Mouse (Mus musculus) frontal cortex, adult 2 months (tissue): Measurements from ENCODE around the gene Fgfrl1. TPM values are rescaled to one million over a fixed set of nuclear protein-coding genes. Genes with fewer than 3 reads are reported as not detected.
A peak's percentile ranks its signal among the peaks of the same experiment; 100 is the strongest.

Experiments used
- DNase-seq, 2 experiments: peaks; one replicate each; pipeline ENCODE4 v3.0.0; 2022; ENCODE audit warnings: low spot score in 1 of 2; ENCODE audit errors: extremely low spot score in 1 of 2
- polyA plus RNA-seq: library from polyadenylated mRNA; depleted of rRNA; stranded (reverse); fragments of >200 nt; gene quantifications from 2 replicates; pipeline ENCODE4 v1.2.3, GENCODE M21; 2012

The Fgfrl1 gene
- polyA plus RNA-seq, 1 experiment = 38.9 TPM

DNA sequence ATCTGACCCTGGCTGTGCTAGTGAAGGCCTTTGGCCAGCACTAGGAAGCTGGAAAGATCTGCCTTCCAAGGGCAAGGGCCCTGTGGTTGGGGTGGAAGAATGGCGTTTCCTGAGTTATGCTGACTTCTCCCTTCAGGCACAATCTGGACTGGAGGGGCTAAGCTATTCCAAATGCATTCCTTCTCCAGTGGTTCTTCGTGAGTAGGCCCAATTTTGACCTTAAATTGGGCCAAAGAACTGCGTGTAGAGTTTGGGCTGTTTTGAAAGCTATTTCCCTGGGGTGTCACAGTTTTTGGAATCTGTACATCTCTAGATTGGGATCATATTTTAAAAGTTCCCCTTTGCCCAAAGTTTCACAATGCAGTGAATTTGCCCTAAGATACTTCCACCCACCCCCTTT lies 4.4 kb downstream of the Fgfrl1 start:
- DNase-seq = no peak

DNA sequence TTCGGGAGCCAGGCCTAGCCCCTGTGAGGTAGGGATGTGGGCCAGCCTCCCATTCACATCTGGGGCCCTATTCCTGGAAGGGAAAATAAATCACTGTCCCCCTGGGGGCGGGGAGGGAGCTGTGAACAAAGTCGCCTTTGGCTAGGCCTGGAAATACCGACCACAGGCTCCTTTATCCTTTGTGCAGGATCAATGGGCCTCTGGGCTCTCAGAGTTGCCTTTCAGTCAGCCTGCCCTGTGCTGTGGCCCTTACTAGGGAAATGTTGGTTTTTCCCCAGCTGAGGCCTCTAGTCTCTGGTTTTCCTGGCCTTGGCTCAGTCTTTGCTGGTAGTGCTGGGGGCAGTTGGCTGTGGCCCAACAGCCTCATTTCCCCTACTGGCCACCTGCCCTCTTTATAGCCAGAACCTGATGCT lies 5.2 kb downstream of the Fgfrl1 start:
- DNase-seq = peak; percentile 63 to 71

DNA sequence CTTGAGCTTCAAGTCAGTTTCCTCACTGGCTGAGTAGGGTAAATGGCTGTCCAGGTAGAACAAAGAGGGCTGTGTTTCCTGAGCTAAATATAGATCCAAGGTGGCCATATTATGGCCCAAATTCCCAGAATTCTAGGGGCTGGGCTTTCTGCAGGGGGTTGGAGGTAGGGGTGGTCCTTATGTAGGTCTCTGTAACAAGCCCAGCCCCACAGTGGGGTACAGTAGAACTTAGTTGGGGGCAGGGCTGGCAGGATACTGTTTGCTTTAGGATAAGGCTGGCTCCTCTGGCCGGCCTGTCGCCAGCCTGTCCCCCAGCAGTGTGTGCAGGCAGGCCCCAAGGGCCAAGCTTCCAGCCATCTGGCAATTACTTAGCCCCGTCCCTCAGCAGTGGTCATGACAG lies 8.2 kb downstream of the Fgfrl1 start:
- no peak for DNase-seq

DNA sequence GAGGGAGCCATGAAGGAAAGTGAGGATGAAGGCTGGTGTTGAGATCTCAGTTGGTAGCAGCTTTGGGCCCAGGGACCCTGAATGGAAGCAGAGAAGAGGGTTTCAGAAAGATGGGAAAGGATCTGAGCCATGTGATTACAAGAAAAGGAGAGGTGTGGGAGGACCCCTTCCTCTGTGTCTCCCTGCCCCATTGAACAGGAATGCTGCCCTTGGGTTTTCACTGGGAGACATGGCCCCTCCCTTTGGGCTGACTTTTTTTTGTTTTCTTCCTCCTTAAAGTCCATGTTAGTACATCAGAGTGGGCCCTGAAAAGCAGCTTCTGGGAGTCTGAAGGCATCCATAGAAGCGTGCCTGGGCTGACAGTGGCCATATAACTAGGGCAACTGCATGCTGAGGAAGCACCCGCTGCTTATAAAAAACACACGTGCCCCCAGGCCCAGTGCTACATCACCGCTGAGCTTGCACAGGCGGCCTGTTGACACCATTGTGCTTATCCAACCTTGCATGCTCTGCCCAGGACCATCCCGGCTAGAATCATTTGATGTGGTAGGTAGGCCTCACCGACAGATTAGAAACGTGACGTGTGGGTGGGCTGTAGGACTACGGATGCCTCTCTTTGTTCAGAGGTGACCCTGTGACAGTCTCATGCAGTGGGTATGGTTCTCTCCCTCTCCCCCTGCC lies 9.3 kb downstream of the Fgfrl1 start:
- no peak for DNase-seq

DNA sequence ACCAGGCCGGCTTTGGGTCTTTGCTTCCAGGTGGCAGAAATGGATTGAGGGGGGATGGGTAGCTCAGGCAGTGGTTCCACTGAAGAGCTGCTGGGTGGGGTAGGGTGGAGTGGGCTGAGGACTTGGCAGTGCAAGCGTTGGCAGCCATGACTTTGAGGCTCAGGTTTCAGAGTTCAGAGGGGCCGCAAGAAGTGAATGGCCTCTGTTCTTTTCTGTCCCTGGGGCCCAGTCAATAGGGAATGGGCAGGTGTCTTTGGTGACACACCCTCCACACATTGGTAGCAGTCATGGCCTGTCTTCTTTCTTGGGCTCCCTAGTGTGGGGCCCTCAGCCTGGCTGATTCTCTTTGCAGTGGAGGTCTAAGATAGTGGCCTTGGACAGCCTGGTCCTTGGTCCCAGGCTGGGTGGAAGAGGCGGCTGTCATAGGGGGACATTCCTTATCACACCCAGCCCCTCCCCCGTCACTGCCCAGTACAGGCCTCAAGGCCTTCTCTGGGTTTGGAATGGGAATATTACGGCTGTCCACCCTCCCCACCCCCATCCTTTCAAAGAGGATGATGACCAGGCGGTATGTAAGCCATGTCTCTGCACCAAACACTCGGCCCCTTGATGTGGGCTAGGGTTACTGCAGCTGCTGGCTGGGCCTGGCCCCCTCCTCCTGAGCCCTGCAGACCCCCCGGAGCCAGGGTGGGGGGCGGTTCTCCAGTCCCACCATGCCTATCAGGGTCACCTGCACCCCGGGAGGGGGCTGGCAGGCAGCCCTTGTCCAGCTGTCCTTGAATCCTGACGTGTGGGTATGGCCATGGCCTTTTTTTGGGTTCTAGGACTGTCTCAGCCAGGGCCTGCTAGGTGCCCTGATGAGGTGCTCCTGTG lies 11.8 kb downstream of the Fgfrl1 start:
- no peak for DNase-seq

DNA sequence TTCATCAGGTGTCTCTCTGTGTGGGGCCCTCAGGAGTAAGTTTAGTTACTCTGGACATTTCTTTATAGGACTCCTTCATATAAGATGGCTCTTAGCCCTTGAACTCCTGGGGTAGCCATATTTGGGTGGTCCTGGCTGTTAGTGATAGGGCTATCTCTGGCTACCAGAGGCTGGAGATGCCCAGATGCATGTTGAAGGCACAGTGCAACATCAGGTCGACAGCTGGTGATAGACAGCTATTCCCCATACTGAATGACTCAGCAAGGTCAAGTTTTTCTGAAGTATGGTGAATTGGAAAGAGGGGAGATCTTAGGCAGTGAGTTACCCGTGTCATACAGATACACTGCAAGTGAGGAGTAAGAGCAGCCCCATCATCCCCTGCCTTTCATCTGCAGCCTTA lies 15.6 kb downstream of the Fgfrl1 start:
- DNase-seq = no peak

DNA sequence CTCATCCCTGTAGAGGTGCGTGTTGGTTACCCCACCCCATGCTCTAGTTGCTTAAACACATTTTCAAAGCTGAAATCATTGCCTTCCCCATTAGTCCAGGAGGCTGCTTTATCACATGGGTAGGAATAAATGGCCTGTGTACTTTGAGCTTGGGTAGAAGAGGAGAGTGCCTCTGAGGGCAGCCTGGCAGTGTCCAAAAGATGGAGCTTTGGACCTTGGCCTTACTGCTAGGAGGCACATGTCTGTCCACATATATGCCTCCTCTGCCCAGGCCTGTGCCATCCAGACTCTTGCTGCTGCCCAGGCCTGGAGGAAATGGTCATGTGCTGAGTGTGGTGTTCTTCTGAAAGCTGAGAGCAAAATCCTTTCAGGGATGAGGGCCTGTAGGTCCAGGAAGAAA lies 16.2 kb downstream of the Fgfrl1 start:
- no peak for DNase-seq

DNA sequence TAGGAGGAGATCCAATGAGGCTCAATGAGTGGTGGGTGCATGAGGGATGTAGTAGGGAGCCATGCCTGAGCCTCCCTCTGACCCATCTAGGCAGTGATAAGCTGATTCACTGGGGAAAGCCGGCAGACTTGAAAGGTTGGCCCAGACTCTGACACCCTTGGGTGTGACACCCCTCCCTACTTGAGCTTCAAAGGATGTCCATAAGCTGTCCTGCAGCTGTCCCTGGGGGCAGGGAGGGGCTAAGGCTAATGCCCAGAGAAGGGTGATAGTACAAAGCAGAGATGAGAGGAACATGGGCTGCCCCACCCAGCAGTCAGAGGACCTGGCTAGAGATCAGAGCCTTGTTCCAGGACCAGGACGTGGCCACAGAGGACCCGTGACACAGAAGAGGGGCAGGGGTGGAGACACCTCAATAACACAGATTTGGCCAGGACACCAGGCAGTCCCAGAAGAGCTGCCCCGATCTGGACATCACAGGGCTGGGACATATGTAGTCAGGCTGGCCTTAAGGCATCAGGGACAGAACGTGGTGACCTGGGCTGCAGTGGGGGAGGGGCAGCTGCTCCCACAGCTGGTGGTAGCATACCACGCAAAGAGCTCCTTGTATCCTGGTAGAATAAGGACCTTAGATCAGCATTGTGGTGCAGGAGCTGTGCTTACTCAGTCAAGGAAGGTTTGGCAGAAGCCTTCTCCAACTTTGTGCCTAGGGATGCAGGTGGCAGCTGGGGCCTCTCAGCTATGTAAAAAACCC lies 17.0 kb downstream of the Fgfrl1 start:
- DNase-seq = no peak

DNA sequence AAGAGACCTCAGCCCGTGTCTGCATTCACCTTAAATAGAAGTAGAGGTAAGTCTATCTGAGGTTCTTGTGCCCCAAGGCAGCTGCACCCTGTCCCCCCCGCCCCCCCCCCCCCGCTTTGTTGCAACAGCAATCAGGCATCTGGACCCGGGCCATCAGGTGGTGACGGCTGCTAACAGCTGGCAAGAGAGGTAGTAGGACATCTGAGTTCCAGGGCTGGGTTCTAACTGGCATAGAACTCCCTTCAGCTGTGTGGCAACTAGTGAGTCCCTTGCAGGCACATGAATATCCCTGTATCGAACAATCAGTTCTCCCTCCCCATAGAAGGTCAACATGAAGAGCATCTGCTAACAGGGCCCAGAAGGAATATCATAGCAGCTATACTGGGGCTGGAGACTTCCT lies 19.8 kb downstream of the Fgfrl1 start:
- no peak for DNase-seq

DNA sequence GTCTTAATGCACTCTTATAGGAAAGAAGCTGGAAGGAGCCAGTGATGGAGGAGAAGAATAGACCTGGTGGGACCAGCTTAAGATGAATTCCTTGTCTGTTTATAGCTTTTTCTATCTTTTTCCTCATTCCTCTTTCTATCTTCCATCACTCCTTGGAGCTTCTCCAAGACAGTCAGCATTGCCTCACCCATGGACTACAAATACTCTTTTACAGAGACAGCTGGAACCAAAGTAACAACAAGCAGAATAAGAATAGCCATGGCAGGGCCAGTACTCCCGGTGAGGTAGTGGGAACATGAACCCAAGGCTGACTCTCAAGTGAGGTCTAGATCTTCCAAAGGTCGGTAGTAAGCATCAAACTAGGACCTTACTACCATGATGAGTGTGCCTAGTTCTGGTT lies 20.9 kb downstream of the Fgfrl1 start:
- no peak for DNase-seq

DNA sequence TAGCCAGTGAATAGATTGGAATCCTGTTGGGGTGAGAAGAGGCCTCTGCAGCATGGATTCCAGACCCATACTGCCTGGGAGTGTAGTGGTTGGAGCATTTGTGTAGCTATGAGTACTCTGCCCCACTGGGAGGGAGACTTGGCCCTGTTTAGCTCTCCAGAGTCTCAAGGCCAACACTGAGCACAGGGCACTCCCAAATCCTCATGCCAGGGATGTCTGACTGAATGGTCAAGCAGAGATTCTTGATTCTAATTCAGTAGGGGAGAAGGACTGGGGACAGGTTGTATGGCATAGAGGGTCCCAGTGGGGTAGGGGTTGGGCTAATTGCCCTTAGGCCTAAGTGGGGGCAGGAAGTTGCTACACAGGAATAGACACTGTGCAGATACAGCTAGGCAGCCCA lies 21.5 kb downstream of the Fgfrl1 start:
- DNase-seq = no peak

DNA sequence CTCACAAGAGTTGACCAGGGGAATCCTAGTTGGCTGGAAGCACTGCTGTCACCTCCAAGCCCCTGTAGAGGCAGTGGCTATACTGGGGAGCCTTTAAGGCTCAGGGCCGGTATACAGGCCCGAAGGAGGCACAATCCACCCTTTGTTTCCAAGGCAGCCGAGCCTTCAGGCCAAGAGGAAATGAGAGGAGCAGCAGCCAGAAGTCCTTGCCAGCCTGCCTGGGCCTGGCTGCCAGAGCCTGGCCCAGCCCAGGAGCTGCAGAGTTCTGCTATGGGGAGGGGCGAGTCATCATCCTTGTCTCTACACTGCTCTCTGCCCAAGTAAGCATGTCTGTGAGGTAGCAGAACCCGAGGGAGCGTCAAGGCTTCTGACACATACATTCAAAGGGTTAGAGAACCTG lies 22.0 kb downstream of the Fgfrl1 start:
- DNase-seq = peak in 1 of 2 experiments; percentile 36

DNA sequence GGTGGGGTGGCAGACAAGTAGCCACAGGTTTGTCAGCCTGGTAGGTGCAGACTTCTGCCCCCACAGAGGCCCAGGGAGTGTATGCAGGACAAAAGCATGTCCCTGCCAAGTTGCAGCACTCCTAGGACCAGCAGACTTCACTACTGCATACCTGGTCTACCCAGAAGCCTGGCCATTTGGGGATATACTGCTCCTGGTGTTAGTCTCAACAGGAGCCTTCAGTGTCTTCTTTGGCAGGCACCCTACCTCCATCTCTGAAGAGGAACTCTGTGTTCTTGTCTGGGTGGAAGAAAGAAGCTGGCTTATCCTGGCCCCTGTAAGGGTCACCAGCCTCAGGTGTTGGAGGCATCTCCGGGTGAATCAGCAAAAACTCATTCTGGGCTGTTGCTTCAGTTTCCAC lies 23.8 kb downstream of the Fgfrl1 start:
- no peak for DNase-seq

DNA sequence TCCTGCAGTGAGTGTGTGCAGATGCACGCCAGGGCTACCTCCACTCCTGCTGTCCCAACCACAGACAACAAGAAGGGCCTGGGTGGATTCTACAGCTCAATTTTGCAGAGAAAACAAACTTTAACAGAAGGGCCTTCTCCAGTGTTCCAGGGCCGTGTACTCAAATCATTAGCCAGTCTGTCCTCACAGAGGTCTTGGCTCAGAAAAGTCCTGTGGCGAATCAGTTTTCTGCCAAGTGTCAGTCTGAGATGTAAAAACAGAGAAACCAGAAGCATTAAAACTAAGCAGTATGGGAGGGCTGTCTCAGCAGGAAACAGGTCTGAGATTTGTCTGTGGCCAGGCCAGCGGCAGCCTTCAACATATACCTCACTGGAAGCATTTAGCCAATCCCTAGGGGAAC lies 25.9 kb downstream of the Fgfrl1 start:
- no peak for DNase-seq

DNA sequence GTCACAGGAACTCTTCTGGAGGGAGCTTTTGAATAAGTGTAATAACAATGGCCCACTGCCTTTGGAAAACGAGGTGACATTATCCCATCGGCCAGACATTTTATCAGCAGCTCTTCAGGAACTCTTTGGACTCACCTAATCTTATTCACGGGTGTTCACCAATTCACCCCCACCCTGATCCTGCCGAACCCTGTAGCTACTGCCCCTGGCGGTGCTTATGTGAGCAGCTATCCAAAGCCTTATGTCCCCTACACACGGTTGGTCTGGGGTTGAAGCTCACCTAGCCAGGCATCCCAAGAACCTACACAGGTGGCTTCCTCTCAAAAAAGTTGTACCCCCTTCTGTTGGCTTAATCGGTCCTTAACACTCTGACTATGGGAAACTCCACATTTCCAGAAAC lies 27.6 kb downstream of the Fgfrl1 start:
- no peak for DNase-seq

DNA sequence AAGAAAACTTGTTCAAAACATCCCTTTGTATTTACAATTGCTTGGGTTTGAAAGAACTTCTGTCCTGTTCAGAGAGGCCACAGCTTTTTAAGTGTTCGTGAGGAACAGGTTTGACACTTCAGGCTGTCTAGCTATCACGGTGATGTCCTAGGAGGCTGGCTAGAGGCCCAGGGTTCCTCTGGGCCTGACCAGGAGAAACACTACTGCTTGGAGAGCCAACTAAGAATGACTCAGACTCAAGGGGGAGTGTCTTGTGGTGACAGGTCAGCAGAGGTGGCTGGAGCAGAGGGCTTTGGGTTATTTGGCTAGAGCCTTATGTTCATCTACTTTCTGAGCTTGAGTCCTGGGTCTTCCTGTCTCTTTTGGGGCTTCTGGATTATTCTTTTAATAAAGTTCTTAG lies 31.8 kb downstream of the Fgfrl1 start:
- DNase-seq = no peak

DNA sequence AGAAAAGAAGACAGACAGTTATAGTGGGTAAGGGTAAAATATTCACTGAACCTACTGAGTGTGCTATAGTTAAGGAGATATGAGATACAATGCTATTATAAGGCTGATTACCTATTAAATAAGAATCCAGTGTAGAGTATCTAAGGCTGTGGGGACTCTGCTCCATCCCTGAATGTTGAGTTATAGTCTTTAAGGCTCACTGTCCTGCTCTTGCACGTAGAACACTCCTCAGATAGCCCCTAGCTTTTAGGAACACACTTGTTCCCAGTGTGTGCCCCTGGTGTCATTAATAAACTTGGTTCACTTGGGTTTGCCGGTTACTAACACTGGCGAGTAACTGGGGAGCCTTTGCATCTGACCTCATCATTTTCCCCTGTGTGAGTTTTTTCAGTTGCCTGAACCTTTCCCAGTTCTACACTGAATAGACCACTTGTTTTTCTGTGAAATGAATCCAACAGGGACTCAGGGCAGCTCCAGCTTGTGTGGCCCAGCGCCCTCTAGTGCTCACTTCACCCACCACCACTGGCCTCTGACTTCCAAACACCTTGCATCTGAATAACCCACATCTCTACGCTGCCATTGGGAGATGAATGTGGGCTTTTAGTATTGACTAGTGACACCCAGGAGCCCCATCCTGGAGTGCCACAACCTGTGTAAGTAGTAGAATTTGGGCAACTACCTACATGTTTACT lies 34.5 kb downstream of the Fgfrl1 start:
- DNase-seq = peak; percentile 48 to 87

DNA sequence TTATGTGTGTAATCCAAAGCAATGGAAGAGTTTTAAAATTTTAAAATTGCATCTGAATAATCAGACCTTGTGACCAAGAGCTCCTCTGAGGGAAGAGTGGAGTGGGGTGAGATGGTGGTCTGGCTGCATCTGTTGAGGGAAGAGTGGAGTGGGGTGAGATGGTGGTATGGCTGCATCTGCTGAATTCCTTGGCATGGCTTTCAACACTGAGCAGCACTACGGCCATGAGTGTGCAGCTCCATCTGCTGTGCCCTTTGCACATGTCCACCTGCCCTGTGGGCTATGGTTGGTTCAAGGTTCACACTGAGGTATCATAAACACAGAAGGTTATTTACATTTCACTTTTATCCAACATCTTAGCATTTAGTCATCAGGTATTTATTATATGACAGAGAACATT lies 35.2 kb downstream of the Fgfrl1 start:
- no peak for DNase-seq

DNA sequence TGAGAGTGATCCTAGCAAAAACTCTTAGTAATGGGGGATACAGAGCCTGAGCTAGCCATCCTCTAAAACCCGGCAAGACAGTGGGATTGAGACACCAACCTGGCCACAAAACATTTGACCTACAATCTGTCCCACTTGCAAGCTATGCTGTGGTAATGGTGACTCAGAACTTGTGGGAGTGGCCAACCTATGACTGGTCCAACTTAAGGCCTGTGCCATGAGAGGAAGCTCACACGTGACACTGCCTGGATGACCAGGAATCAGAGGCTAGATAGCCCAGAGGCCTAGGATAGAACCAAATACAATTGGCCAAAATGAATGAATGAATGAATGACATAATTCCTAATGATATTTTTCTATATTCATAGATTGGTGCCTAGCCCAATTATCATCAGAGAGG lies 49.7 kb downstream of the Fgfrl1 start:
- DNase-seq = no peak

DNA sequence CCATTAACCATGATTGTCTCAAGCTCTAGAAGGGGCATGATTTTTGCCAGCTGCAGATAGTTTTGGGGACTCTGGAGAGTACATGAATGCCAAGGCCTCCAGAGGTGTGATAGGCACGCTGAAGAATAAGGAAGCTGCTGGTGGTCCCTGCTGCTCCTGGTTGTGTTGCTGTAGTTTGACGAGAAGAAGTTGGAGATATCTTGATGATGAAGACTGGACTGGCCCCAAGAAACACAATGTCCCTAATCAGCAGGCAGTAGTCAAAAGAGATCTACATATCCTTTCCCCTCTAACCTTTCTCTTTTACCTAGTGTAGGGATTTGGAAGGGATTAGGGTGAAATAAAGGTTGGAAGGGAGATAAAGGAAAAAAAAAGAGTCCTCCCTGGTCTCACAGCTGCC lies 50.4 kb downstream of the Fgfrl1 start:
- DNase-seq = no peak

DNA sequence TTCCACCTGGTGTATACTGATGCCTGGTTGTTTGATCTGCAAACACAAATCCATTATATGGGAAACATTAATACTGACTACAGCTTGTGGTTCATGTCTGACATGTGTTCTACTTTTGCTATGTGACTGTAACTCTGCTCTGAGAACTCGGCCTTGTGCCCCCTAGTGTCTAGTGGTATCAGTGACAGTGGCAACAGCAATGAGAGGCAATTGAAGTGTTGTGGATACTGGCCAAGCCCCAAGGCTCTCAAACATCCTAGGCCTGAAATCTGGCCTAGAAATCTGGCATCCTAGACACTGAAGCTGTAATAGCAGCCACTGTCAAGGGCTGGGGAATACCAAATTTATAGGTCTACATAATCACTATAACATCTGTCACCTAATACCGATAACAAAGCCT lies 51.7 kb downstream of the Fgfrl1 start:
- DNase-seq = no peak
